Mouse (Mus musculus): ENCODE data around the gene Kcnip1. TPM values are rescaled to one million over a fixed set of nuclear protein-coding genes. Genes with fewer than 3 reads are reported as not detected.

The Kcnip1 gene
- polyA plus RNA-seq, 2 experiments from 2014 or later: not detected

- ATAC-seq: no peak
Measured at GRCm38 (mm10) chr11:33901783-33902182, 91.2 kb downstream of the Kcnip1 start.

- no peak for ATAC-seq
Measured at GRCm38 (mm10) chr11:33891084-33891483, 101.9 kb downstream of the Kcnip1 start.

DNA sequence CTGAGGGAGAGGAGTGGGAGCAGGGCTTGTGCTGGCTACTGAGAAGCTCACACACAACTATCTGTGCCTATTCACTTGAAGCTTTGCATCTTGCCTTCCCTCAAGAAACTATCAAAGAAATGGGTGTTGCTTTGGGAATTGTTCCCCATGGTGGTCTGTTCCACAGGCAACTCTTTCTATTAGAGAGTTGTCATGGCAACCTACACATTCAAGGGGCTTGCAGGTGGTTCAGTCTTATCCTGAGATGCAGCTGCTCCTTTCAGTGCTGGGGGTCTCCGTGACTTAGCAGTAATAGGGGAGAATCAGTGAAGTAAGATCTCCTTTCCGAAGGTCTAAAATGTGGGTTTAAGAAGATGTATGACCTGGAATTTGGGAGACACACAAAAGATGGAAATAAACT, 102.6 kb downstream of the Kcnip1 start:
- no peak for ATAC-seq

DNA sequence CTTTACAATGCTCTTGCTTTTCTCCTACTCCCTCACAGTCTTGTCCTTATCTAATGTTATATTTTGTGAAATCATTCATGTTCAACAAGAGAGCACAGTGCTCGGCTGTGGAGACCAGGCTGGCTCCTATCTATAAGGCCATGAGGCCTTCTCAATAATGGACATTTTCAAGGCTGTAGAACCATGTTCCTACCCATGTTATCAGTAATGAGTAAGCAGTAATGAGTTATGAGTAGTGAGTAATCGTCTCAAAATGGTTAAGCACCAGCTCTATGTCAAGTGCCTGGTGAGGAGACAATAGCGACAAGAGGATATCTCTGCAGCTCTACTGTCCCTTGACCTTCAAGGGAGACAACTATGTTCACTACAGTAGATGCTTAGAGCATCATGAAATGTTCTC, 105.3 kb downstream of the Kcnip1 start:
- no peak for ATAC-seq

- ATAC-seq: no peak
Measured at GRCm38 (mm10) chr11:33885981-33886380, 107.0 kb downstream of the Kcnip1 start.

DNA sequence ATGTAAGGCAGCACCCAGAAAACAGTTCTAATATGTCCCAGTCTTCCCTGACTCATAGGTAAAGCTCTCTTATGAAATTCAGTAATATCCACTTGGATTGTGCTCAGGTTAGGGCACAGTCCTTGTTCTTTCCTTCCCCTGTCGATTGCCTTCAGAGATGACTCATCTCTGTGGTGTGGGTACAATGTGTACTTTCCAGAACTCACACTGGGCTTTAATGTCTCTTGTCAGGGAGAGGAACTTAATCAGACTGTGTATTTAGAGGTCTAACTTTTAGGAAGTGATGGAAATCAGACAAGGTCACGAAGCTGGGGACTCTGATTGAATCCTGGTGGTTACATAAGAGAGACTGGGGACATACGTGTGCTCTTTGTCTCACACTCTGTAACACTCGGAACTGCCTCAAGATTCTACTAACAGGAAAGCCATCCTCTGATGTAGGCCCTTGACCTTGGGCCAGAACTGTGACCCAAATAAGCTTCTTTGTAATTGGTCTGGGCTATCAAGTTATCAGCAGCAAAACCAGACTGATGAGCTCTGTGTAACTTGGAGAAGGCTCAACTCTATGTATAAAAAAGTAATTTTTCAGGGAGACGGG, 110.1 kb downstream of the Kcnip1 start:
- no peak for ATAC-seq

- ATAC-seq: no peak
Measured at GRCm38 (mm10) chr11:33874925-33875324, 118.0 kb downstream of the Kcnip1 start.

DNA sequence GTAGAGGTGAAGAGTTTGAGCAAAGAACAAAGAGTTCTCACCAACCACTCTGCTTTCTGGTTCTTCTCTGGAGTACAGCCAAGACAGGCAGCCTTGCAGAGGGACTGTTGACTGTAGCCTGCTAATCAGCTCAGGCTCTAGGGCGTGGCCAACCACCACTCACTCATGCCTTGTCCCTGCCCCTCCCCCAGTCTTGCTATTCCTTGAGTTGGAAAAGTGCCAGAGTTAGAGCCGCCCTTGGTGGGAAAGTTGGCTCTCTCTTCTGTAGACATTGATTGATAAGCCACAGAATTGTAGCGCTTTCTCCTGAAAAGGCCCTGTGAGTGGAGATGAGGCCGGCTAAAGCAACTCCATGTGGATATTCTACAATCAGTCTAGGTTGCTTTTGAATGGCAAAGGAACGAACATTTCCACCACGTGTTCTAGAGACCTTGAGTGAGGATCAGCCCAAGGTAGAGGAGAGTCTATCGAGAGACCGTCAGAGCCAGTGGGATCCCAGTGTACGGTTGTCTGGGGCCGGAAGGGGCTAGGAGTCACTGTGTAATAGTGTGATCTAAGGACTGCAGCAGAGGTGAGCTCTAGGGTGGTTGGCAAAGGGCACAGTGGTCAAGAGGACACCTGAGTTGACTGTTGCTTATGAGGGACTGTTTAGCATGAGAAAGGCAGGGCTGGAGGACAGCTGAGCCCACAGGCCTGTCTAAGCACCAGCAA, 119.7 kb downstream of the Kcnip1 start:
- no peak for ATAC-seq

- no peak for ATAC-seq
Measured at GRCm38 (mm10) chr11:33872716-33873048, 120.3 kb downstream of the Kcnip1 start.

DNA sequence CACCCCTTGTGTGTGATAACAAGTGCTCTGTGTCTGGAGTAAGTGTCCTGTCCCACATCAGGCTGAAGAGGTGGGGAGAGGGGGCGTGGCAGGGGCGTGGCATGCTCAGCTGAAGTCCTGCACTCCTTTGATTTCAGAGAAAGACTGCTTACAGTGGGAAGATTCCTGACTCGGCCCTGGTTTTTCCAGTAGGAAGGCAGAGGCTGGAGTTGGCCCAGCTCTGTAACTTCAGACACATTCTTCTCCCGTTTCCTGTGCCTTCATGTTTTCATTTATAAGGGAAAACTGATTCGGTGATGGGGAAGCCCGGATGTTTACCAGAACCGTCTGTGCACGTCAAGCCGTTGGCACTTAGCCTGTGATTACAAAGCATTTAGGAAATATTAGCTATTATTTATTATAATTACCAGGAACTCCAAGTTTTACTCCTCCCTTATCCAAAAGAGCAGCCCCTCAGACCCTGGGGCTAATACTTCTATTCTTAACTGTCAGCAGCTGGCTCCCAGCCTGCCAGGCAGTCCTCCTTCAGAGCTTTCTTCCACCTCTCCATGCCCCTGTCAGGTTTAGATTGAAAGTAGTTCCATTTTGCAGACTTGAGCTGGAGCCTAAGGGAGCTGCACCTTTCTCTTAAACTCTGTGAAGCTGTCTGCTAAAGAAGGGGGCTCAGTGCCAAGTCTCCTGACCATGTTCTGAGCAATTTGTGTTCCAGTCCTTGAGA, 120.8 kb downstream of the Kcnip1 start:
- ATAC-seq: no peak

- no peak for ATAC-seq
Measured at GRCm38 (mm10) chr11:33870246-33870645, 122.7 kb downstream of the Kcnip1 start.

GRCm38 (mm10) chr11:33869559-33869958, 123.4 kb downstream of the Kcnip1 start:
- no peak for ATAC-seq

GRCm38 (mm10) chr11:33866775-33867174, 126.2 kb downstream of the Kcnip1 start:
- no peak for ATAC-seq

DNA sequence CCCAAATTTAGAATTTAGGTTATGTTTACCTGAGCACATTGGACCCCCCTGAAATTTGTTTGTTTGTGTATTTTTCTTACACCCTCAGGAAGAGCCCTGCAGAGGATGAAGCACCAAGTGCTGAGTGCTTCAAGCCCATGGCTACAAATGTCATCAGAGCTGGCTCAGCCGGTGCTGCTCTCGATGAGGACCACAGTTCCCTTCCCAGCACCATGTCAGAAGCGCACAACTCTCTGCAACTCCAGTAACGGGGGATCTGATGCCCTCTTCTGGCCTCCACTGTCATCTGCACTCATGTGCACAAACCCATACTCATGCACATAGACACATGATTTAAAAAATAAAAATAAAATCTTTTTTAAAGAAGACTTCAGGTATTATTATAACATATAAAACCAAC, 128.7 kb downstream of the Kcnip1 start:
- ATAC-seq: no peak

- ATAC-seq: no peak
Measured at GRCm38 (mm10) chr11:33861823-33862222, 131.1 kb downstream of the Kcnip1 start.

DNA sequence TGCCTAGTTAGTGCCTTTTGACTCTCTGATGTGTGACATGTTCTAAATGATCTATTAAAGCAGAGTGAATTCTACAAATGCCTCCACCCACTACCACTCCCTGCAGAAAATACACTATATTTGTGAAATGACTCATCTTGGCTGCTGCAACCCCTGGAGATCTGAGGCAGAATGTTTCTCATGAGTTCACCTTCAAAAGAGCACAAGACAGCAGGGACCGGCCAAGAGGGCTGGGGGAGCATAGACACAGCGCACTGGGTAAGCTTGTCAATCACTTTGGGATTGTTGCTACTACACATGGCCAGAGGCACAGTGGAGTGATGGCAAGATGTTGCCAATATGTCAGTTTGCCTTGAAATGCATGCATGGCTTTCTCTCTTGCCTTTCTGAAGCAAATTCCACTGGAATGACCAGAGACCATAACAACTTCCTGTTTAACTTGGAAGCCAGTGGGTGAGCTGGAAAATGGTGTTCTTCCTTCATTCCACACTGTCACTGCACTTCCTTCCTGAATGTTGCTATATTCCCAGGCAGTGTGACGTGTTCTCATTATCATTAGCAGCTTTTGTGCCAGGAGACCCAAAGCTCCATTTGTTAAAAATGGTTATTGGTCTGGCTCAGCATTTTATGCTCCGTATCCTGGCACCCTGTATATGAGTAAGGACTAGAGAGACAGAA, 131.9 kb downstream of the Kcnip1 start:
- no peak for ATAC-seq

DNA sequence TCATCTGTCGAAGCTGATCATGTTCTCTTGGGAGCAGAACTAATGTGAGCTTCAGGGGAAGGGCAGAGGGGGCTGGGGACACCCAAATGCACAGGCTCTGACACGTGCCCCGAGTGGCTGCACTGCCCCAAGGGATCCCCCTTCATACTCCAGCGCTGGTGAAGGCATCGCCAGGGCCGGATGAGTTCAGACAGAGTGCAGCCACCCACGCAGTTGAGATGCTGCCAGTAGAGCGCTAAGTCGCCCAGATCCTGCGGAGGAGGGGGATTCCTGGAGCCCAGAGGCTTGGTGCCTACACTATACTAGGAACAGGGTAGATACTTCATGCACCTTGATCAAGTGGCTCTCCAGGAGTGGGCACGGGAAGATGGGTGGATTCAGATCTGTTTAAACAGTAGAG, 143.3 kb downstream of the Kcnip1 start:
- ATAC-seq: no peak

GRCm38 (mm10) chr11:33848685-33849084, 144.3 kb downstream of the Kcnip1 start:
- no peak for ATAC-seq

DNA sequence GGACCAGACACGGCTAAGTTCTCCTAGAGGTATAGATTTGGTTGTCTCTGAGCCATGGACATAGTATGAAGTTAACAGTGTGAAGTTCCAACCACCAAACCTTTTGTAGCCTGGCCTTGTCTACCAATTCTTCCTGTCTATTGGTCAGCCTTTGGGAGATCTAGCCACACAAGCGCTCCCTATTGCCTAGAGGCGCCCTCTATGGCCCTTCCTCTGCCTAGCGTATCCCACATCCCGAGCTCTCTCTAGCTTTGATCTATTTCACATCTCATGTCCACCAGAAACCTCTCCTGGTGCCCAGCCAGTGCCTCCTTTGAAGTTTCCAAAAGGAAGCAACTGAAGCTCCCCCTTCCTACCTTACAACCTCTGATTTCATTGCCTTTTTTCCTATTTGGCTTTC, 147.0 kb downstream of the Kcnip1 start:
- ATAC-seq: no peak

- no peak for ATAC-seq
Measured at GRCm38 (mm10) chr11:33843294-33843864, 149.6 kb downstream of the Kcnip1 start.

- no peak for ATAC-seq
Measured at GRCm38 (mm10) chr11:33839049-33839448, 153.9 kb downstream of the Kcnip1 start.

DNA sequence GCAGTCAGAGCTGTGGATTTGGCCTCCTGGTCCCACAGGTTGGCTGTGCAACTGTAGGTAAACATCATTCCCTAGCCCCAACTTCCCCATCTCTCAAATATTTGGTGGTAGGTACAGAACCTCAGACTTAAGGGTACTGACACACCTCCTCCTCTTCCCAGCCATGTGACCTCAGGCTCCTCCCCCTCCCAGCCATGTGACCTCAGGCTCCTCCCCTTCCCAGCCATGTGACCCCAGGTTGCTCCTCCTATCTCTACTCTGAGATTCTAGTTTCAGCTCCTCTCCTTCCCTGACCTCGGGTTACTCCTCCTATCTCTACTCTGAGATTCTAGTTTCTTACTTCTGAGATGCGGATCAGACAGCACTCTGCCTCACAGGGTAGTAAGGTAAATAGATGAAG, 163.2 kb downstream of the Kcnip1 start:
- no peak for ATAC-seq

GRCm38 (mm10) chr11:33827829-33828206, 165.1 kb downstream of the Kcnip1 start:
- ATAC-seq: no peak
